Mouse (Mus musculus) 416B (cell line): Measurements from ENCODE around the gene Gabbr2.

Source experiments
- DNase-seq: peaks from one replicate; pipeline ENCODE4 v3.0.0; 2011; ENCODE audit warnings: low read depth

Gene Gabbr2

DNA sequence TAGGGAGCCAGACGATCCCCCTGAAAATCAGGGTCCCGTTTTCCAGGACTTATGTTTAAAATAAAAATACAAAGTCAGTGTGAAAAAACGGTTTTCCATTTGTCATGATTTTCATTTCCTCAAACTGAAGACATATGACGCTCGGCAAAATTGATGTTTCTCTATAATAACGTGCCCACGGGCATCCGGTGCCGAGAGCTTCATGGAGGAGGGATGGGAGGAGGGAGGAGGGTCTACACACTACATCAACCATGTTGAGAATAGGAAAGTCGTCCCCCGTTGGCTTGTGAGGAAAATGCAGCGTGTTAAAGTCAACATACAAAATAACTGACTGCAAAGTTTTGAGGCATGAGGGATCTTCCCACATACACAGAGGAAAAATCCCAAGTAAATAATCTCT is 75.7 kb downstream of the Gabbr2 start:
- DNase-seq: no peak

DNA sequence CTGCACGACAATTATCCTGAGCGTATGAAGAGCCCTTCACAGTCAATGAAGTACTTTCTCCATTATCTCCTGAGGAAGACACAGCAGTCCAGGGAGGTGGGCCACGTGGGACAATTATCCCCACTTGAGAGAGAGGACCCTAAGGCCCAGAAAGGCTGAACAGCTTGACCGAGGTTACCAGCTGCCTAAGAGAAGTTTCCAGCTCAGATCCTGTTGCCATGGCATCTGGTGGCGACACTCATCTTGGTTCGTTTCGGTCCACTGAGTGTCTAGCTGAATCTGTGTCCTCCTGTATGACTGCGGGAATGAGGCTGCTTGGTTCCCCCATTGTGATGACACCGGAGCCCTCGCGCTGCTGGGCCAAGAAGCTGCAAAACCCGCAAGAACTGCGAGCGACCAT is 76.2 kb downstream of the Gabbr2 start:
- DNase-seq: no peak

DNA sequence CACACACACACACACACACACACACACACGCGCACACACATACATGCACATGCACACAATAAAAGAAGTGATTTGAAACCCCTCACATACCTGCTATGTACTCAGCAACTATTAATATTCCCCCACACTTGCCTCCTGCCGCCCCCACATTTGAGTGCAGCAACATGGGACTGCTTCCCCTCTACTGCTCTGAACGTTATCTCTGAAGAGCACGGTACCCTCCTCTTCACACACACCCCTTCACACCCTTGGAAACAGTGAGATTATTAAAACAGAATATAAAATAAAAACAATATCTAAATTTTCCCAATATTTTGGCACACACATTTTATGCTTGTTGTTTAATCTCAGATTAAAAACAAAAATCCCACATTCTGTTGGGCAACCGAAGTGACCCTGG is 77.1 kb downstream of the Gabbr2 start:
- DNase-seq: no peak

DNA sequence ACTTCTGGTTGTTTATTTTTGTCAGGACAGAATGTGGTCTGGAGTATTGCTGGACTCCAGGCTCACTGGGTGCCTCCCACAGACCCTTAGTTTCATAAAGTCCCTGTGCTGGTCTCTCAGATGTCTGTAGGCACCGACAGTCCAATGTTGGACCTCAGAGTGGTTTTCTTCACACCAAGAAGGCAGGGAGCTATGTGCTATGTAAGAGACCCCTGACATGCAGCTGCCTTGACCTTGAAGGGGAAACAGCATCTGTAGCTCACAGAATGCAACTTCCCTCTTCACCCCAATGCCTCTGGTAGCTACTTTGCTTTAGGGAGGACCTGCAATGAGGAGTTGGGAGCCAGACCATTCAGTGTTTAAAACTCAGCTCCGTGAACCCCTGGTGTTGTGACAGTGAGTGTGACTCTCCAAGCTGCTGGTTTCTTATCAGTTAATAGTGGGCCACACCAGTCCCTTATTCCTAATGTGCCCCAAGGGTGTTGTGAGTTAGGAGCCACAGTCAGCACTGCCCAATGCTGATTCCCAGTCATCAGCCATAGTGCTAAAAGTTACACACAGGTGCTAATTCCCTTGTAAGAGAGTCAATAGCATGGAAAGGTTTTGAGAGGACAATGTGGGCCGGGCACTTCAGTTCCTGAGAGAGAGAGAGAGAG is 85.5 kb downstream of the Gabbr2 start:
- no peak for DNase-seq

DNA sequence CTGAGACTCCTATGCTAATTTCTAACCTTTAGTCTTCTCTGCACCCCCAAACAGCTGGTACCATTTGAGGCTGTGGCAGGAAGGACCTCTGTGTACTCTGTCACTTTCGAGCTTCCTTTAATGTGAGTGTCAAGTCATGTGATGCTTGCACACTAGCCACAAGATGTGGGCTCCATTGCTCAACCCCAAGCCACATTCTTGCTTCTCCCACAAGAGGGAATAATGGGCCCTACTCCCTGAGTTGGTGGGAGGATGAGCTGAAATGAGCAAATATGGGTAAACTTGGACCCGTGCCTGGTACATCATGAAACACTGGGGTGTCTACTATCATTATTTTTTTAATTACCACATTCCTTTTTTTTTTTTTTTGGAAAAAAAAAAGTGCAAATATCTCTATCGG is 86.5 kb downstream of the Gabbr2 start:
- DNase-seq: peak; percentile 67

DNA sequence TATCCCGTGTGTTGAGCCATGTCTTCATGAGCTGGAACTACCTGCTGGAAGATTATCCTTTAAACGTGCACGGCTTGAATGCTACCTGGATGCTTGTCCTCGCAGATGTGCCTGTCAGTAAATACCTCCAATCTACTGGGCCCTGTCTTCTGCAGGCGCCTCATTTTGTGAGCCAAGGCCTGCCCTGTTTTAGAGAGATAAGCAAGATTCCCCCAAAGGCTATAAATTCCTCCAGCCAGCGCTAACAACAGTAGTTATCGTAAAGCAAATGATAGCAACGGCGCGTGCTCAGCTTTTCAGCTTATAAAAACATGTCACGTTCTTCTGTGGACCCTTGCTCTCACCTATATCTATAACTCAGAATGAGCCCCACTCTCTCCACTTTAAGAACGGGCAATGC is 87.5 kb downstream of the Gabbr2 start:
- DNase-seq: no peak

DNA sequence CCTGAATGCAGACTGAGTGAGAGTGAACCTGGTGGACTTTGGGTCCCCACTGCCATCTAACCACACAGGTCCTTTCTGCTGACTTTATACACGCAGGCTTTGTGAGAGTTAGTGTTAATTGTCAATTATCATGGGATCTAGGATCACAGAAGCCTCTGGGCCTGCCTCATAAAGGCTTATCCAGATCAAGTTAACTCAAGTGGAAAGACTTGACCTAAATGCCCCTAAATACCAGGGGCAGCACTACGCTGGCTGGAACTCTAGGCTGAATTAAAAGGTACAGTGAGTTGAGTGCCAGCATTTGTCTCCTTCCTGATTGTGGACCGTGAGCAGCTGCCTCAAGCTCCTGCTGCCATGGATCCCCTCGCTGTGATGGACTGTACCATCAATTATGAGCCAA is 93.1 kb downstream of the Gabbr2 start:
- DNase-seq: no peak

DNA sequence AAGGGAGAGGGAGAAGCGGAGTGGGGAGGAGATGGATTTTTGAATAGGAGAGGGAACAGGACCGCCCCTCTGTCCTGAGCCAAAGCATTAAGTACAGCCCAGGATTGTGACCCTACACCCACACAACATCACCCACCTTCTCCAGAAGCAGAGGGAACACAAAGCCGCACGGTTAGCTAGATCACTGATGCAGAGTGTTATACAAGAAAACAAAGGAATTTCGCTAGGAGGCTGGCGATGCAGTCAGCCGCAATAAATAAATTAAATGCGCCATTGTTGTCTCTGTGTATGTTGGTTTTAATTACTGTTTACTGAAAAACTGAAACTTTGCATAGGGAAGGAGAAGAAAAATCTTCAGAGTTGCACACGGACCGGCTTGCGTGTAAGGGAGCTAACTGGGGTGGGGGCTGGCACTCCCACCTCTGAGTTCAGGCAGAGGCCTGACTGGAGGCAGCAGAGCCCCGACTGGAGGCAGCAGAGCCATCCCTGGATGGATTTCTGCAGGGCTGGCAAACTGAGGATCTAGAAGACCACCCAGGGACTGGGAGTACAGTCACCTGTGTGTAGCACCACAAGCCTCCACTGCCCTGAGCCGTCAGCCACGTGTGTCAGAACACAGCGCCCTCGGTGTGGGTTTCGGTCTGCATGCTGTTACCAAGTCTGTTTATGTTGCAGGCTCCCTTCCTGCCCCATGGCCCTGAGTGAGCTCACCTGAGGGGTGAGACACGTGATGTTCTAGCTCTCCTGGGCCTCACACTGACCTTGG is 93.9 kb downstream of the Gabbr2 start:
- no peak for DNase-seq

DNA sequence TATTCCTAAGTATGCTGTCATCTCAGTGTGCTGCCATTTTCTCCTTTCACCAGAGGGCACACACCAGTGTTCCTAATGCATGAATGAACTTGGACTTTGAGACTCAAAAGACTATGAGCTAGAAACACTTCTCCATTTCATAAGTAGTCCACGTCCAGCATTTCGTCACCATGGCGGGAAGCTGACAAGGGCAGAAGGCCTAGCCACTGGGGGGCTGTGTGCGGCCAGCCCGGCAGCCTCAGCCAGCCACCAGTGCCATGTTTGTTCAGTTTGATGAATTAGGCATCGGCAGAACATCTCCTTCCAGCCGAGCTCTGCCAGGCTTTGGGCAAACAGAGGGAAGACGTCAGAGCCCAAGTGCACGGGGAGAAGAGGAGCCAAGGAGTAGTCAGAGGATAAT is 97.5 kb downstream of the Gabbr2 start:
- DNase-seq: no peak

DNA sequence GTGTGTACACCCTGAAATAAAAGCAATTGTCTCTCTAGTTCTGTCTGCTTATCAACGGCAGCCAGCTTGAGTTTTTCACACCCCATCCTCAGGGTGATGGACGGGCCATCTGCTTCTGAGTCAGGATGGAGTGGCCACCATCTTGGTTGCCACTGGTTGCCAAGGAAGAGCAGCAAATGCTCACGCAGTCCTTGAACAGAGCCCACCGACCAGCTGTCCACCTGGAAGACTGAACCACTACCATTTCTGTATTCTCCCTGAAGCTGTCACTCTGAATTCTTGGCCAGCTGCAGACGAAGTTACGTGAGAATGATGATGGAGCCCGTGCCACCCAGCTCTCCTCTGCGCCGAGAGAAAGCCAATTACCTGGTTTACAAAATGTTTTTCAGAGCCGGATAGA is 102.5 kb downstream of the Gabbr2 start:
- DNase-seq: no peak

DNA sequence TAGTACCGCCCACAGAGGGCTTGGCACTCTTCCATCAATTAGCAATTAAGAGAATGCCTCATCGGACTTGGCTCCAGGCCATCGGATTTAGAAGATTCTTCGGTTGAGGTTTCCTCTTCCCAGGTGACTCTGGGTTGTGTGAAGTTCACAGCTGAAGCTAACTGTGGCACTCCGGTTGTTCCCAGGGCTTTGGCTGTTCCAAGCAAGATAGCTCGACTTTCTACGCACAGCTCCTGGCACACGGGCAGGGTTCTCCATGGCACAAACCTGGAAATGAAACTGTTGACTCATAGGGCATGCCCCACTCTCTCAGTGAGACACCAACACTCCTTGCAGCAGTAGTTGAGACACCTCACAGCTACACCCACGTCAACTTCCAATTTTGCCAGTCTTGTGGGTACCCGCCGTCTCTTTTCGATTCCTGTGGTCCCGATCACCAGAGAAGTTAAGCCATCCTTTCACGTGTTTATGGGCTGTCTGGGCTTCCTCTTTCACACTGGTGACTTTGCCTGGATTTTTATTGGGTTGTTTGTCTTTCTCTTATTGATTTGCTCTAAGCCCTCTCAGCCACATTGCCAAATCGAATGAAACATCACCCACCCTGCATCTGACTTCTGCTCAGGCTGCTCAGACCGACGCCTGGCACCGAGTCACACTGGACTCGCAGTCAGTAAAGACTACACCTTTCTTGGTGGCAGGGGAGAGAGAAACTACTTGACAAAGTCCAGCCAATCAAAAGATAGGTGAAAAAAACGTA is 105.9 kb downstream of the Gabbr2 start:
- DNase-seq: no peak

DNA sequence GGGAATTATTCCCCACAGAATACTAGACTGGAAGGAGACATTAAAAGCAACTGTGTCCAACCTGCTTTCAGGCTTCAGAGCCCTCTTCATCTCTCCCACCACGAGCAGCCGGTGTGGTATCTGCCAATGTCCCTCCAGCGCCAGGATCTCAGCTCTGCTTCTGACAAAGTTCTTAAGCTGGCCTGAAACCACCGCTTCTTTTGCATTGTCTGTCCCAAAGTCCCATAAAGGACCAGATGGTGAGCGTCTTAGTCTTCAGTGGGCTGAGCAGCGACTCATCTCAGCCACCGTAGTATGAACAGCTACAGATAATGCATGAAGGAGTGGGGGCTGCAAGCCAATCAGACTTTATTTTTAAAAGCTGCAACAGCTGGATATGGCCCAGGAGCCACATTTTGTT is 107.5 kb downstream of the Gabbr2 start:
- no peak for DNase-seq

DNA sequence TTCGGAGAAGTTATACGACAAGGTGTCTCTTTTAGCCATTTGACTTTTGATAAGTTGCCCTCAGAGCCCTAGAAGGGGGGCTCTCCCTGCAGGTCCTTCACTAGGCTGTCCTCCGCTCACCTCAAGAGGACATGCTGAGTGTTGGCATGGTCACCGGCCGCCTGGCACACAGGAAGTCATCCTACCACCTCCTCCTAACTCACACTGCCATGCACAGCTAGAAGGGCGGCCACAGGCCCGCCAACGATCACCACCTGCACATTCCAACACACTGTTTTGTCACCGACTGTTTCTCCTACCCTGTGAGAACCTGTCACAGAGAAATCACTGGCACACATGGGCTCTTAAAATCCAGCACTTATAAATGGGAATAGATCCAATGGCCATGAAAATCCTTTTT is 108.1 kb downstream of the Gabbr2 start:
- DNase-seq: no peak

DNA sequence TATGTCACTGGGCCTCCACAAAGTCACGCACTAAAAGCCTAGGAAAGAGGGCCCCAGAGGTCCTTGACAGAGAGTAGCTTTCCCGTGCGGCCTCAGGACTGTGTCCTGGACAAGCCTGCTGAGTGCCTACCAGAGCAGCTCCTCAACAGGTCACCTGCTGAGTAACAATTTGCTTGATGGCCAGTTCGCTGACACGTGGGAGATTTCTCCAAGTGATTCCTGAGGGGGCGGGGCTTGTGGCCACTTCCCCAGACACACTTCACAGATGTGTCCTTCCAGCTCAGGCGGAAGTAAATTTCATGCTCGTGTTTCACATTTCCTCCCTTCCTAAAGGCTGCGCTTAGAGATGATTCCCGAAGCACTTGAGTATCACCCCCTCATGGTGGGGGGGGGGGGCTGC is 108.6 kb downstream of the Gabbr2 start:
- DNase-seq: no peak

DNA sequence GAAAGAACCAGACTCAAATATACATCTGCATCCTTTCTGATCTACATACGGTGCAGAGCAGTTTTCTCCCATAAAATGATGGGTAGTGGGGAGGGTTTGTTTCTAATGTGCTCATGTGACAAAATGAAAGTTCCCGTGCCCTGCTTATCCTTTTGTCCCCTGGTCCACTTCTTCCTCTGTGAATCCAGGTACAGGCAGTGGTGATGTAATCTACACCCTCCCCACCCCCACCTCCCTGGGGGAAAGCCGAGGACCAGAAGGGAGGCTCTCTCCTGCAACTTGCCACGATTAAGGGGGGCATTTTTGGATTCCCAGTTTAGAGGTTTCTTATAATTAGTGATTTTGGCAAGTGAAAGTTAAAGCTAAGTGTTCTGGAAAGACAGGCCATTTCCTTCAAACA is 110.4 kb downstream of the Gabbr2 start:
- DNase-seq: no peak

DNA sequence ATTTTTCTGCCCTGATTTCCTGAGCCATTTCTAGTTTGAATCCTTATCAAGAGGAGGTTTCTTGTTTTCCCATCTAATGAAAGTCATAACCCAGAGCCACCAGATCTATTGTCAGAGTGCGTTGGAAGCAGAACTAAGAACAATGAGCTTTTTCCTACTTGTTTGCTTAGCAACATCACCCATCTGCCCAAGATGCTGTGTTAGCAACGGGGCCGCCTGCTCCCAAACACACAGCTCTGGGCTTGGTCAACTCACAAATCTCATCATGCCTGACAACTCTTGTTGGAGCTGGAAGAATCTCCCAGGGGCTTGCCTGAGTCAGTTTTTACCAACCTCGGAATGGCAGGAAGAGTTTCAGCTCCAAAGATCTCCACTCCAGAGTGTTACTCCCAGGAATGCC is 111.7 kb downstream of the Gabbr2 start:
- DNase-seq: no peak

DNA sequence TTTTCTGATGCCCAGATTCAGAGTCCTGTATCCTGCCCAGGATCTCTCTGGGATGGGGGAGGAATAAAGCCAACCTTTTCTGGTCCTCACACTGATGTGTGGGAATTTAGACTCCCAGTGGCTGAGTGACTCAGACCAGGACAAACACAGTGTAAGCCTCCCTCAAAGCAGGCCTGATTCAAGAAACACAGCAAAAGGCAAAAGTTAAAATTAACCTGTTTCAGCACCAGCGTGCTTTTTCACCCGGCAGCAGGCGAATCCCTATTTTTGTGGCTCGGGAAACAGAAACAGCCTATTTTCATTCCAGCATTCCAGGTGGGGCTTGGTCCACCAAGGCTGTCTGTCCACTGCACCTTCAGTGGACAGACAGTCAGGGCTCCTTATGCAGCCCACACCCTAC is 118.9 kb downstream of the Gabbr2 start:
- no peak for DNase-seq

DNA sequence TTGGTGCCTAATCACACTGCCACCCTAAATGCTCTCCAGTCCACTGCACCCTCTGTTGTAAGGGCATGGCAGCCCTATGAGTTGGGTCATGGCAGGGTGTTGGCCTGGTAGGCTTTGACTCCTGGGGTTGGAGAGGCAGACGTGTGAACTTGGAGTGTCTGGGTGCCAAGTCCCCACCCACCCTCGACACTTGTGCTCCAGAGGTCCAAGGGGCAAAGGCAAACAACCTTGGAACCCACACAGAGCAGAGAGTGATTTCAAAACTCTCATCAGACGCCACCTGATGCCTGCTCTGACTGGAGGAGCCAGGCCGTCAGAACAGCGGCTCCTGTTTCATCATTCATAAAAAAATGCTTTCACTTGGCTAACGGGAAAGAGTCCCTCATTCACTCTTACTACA is 121.5 kb downstream of the Gabbr2 start:
- no peak for DNase-seq

DNA sequence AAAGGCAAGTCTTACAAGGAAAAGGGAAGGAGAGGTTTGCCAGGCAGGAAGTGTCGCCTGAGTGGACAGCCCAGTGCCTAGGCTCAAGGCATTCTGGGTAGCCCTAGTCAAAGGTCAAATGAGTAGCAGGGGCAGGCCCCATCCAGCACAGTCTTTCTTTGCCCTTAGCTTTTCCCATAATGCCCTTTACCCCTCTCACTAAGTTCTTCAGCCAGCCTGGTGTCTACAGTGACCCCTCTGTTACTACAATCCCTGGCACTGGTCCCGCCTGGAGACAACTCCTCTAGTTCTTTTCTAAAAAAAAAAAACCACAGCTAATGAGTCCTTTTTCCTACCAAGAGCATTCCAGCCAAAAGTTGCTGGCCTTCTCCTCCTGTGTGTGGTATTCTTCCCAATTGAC is 122.3 kb downstream of the Gabbr2 start:
- DNase-seq: no peak

DNA sequence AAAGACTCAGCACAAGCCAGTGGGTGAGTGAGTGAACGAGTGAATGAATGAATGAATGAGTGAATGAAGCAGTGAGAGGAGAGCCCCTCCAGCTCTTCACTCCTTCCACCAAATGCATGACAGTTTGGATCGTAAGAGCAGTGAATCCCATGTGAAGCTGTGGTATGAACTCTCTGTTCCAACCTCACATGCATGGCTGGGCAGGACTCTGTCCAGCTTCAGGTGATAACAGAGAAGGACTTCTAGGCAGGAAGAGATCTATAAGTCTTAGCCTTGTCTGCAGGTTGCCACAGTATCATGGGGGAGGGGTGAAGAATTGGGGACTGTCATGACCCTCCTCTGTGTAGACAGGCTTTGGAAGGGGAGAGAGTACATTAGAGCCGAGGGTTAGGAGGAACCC is 122.8 kb downstream of the Gabbr2 start:
- DNase-seq: no peak

DNA sequence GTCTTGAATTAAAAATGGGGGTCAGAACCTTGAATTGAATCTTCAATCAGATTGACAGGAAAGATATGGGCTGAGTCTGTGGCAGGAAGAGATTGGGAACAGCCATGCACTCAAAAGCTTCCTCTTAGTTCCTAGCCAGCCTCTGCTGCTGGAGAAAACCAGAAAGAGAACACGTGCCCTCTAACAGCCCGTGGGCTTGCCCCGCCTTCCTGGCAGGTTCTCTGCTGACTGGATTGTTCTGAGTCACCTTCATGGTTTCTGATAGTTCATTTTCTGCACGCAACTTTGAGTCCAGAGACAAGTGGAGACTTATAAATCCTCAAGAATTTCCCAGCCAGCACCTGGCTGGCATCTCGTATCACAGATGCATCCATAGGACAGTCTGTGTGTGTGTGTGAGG is 123.5 kb downstream of the Gabbr2 start:
- peak; percentile 77 for DNase-seq

DNA sequence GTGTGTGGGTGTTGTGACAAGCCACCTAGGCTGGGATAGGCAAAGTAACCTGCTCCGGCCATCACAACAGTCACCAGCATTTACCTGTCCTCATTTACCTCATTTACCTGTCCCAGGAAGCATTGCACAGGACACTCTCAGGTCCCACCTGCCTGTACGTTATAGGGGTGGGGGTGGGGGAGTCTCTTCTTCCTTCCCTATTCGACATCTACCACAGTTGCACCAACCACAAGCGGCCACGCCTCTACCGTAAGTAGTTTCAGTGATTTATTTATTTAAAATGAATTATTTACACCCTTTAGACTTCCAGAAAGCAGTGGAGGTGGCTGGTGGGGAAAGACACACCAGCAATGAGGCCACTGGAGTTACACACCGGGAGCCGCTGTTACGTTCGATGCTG is 123.9 kb downstream of the Gabbr2 start:
- DNase-seq: no peak

DNA sequence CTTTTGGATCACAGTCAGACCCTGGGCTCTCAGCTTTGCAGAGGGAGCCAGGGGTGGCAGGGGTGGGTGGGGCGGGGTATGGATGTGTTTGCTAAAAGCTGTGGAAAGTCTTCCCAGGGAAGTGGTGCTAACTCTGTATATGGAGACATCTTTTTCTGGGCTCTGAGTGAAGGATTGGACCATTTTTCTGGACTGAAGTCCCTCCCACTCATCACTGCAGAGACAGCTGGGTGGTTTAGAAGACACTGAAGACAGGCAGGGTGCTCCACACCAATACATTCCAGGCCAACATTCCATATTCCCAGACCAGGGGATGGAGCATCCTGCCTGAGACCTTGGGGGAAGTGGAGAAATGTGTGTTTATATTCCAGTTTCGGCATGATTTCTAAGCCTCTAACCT is 125.6 kb downstream of the Gabbr2 start:
- no peak for DNase-seq
